Mouse (Mus musculus): Measurements from ENCODE around the gene Abhd10.

- no peak for TF ChIP-seq POLR2A (IDR thresholded peaks at IDR 0.05; ENCODE audit: low read depth, low read length)
- TF ChIP-seq CTCF (IDR thresholded peaks at IDR 0.05; ENCODE audit: extremely low read depth, insufficient read length, insufficient replicate concordance, low read depth, low read length): no peak
Measured at GRCm38 (mm10) chr16:45699301-45699700, 43.5 kb downstream of the Abhd10 start.

Data from small intestine, adult 2 months (tissue).